Mouse (Mus musculus) heart, embryonic 14.5 days (tissue): ENCODE results near the gene Rsbn1. TPM values are rescaled to one million over a fixed set of nuclear protein-coding genes. Genes with fewer than 3 reads are reported as not detected.

Experiments used
- ATAC-seq: fragments of 200-750 bp; cut with Nextera tagmentation; 2 replicates; pipeline ENCODE4 v1.8.0; 2017; ENCODE audit warnings: low read depth, moderate TSS enrichment; ENCODE audit not compliant: insufficient number of reproducible peaks, insufficient read depth, low FRiP score
- H3K27ac ChIP-seq, 2 experiments: fragments of 200-500 bp in 1 of 2; fragments of 300-500 bp in 1 of 2; sonication (generic) in 1 of 2; replicated peaks in 1 of 2; 2 replicates each; pipeline ENCODE4 v1.5.1; 2012 to 2014; ENCODE audit warnings: low read depth in 2 of 2, low read length in 2 of 2, control low read depth in 1 of 2, mild to moderate bottlenecking in 1 of 2, mixed read lengths in 1 of 2; ENCODE audit not compliant: control insufficient read depth in 1 of 2, insufficient read depth in 1 of 2
- H3K27me3 ChIP-seq: fragments of 300-500 bp; sonication (generic); 2 replicates; pipeline ENCODE4 v1.6.1; 2014; ENCODE audit warnings: mild to moderate bottlenecking, low read length, control low read depth; ENCODE audit not compliant: control insufficient read depth, insufficient read depth
- H3K36me3 ChIP-seq: fragments of 300-500 bp; sonication (generic); 2 replicates; pipeline ENCODE4 v1.6.1; 2014; ENCODE audit warnings: mild to moderate bottlenecking, control low read depth, low read length, mixed read lengths; ENCODE audit not compliant: control insufficient read depth, insufficient read depth
- H3K4me1 ChIP-seq, 2 experiments: fragments of 200-500 bp in 1 of 2; fragments of 300-500 bp in 1 of 2; sonication (generic) in 1 of 2; 2 replicates each; pipeline ENCODE4 v1.6.1; 2012 to 2014; ENCODE audit warnings: low read length in 2 of 2, control low read depth in 1 of 2, mixed read lengths in 1 of 2; ENCODE audit not compliant: control insufficient read depth in 2 of 2, insufficient read depth in 2 of 2
- H3K4me2 ChIP-seq: fragments of 300-500 bp; sonication (generic); 2 replicates; pipeline ENCODE4 v1.6.1; 2014; ENCODE audit warnings: mild to moderate bottlenecking, low read length
- H3K4me3 ChIP-seq, 2 experiments: fragments of 200-500 bp in 1 of 2; fragments of 300-500 bp in 1 of 2; sonication (generic) in 1 of 2; 2 replicates each; pipeline ENCODE4 v1.5.1; 2012 to 2014; ENCODE audit warnings: low read length in 2 of 2, mild to moderate bottlenecking in 2 of 2, control low read depth in 1 of 2, low read depth in 1 of 2, moderate library complexity in 1 of 2; ENCODE audit not compliant: control insufficient read depth in 1 of 2, insufficient read depth in 1 of 2
- H3K9ac ChIP-seq: fragments of 300-500 bp; sonication (generic); 2 replicates; pipeline ENCODE4 v1.6.1; 2014; ENCODE audit warnings: mild to moderate bottlenecking, low read length
- H3K9me3 ChIP-seq: fragments of 300-500 bp; sonication (generic); 2 replicates; pipeline ENCODE4 v1.6.1; 2016; ENCODE audit warnings: low read length, control low read depth; ENCODE audit not compliant: control insufficient read depth
- WGBS: fragments of 180-500 bp; shearing (Covaris S2); extraction: QIAGEN DNeasy Blood & Tissue Kit; methylation state at CpG from one replicate; pipeline ENCODE4 v1.1.7; 2014; 5-methylcytosine and 5-hydroxymethylcytosine counted together
- polyA plus RNA-seq: library from polyadenylated mRNA; unstranded; fragments of >200 nt; fragmentation: Nextera tagmentation; extraction: Ambion mirVana; gene quantifications from 2 replicates; pipeline ENCODE4 v1.2.1, GENCODE M21; 2014

Rsbn1 gene
- polyA plus RNA-seq, 1 experiment from 2014 or later, result 7.0 TPM

- 0 out of 4 replicates have a peak, but pooled peaks cover 0 to 4% of the 10 kb centered on the region in 2 experiments for H3K4me1 ChIP-seq
- H3K4me3 ChIP-seq, result no peak overlapping the region
- no peaks in the 10 kb centered on the region for H3K27me3 ChIP-seq
- no peaks in the 10 kb centered on the region for H3K9me3 ChIP-seq
- no peak overlapping the region for H3K4me2 ChIP-seq
- WGBS, result 90% methylated on average over 5 of the region's 5 CpGs
- no peak overlapping the region for H3K27ac ChIP-seq
- ATAC-seq, result no peak
- no peak overlapping the region for H3K9ac ChIP-seq
- peaks cover 62% of the 10 kb centered on the region for H3K36me3 ChIP-seq
Measured at GRCm38 (mm10) chr3:104009924-104010662, 96.2 kb downstream of the Rsbn1 start.

- no peaks in the 10 kb centered on the region for H3K27me3 ChIP-seq
- WGBS, result 86% methylated on average over 2 of the region's 2 CpGs
- 0 out of 4 replicates have a peak, but pooled peaks cover 0 to 4% of the 10 kb centered on the region in 2 experiments for H3K4me1 ChIP-seq
- peaks cover 62% of the 10 kb centered on the region for H3K36me3 ChIP-seq
- no peak overlapping the region for H3K4me2 ChIP-seq
- H3K9me3 ChIP-seq, result no peaks in the 10 kb centered on the region
- no peak overlapping the region for H3K27ac ChIP-seq
- H3K9ac ChIP-seq, result no peak overlapping the region
- no peak for ATAC-seq
- H3K4me3 ChIP-seq, result no peak overlapping the region
Measured at GRCm38 (mm10) chr3:104011972-104012371, 98.1 kb downstream of the Rsbn1 start.

Other genes with a start within 250 kb of the Rsbn1 start
- 23.5 and 27.4 TPM in 2 replicates for gene Olfml3, start 176.1 kb upstream of the Rsbn1 start, polyA plus RNA-seq
- gene Gm10964, start 174.8 kb upstream of the Rsbn1 start, polyA plus RNA-seq, result not detected in 2 replicates
- gene Hipk1, start 122.6 kb upstream of the Rsbn1 start, polyA plus RNA-seq, result 14.4 and 15.3 TPM in 2 replicates
- gene Dclre1b, start 104.7 kb upstream of the Rsbn1 start, polyA plus RNA-seq, result 19.8 and 23.6 TPM in 2 replicates
- 16.6 and 18.9 TPM in 2 replicates for gene Ap4b1, start 104.6 kb upstream of the Rsbn1 start, polyA plus RNA-seq
- gene Gm43064, start 104.5 kb upstream of the Rsbn1 start, polyA plus RNA-seq, result 0.39 TPM in 1 of 2 replicates, not detected in the other
- gene Bcl2l15, start 81.5 kb upstream of the Rsbn1 start, polyA plus RNA-seq, result 0.23 and 0.31 TPM in 2 replicates
- gene Ptpn22, start 54.3 kb upstream of the Rsbn1 start, polyA plus RNA-seq, result 0.99 and 1.1 TPM in 2 replicates
- 16.5 and 17.6 TPM in 2 replicates for gene Phtf1, start 54.0 kb downstream of the Rsbn1 start, polyA plus RNA-seq